Mouse (Mus musculus): ENCODE data around the gene Astn2. TPM values are rescaled to one million over a fixed set of nuclear protein-coding genes. Genes with fewer than 3 reads are reported as not detected.

The Astn2 gene
- total RNA-seq, 2 experiments from 2014 or later, result 22.1 to 26.8 TPM

DNA sequence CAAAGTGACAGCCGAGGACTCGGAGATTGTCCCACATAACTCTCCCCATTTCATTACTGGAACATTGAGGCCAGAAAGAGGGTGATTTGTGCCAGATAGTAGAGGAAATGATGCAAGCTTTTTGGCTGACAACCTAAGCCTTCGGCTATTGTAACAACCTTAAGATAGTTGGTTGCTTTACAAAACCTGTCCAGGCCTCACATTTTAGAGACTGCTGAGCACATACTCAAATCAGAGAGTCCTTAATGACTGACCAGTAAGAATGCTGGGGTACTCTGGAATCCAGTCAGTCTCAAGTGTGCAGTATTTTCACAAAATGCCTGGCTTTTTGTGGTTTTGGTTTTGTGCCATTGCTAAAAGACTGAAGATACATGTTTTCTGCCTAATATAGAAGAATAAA is 1062.6 kb downstream of the Astn2 start:
- no peak for DNase-seq (ENCODE audit: low spot score in 2 of 2)

DNA sequence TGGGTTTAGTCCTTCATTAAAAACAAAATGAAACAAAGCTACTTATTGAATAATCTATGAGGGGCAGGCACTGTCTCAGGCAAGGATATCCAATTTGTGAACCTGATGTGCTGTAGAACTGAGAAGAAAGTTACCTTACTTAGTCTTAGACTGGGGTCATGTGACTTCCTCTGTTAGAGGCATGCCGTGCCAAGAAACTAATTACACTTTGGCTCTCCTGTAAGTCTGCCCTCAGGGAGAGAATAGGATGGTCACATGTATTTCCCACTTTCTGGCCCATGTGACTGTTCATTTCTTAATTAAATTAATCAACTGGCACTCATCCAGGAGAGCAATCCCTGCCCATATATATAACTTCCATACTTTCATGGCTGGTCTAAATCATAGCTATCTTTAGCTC is 1070.7 kb downstream of the Astn2 start:
- DNase-seq (ENCODE audit: low spot score in 2 of 2), result no peak

All from layer of hippocampus, postnatal 14 days (tissue).